Mouse (Mus musculus): ENCODE data around the gene Car9.

DNA sequence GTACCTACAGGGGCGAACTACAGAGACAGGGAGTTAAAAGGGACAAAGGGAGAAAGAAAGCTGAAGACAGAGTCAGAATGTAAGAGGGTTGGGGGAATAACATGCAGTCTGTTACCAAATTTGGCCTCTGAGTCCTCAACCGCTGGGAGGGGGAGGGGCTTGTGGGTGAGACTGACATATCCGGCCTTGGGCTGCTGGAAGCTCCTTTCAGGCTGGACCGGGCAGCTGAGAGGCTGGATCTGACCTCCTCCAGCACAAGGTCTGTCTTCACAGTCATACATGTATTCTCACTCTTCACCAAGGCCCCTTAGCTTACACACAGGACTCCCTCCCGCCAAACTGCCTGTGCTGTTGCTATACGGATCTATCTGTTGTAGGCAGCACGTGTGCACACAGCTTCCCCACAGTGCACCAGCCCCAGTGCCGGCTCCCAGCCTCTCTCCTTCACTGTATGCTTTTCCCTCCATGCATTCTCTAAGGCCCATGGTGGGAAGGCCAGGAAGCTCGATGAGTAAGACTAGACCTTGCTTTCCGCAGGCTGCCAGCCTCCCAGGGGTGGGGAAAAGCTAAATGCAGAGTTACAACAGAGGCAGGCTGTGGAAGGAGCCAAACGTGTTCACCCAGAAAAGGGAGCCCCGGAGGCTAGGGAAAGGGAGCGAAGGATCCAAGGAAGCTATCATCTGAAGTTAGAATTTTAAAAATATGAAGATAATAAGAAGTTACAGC is 52.0 kb downstream of the Car9 start:
- TF ChIP-seq CTCF (IDR thresholded peaks at IDR 0.05; ENCODE audit: extremely low read depth, insufficient read depth, low read length) (no peak), POLR2A (IDR thresholded peaks at IDR 0.05; ENCODE audit: extremely low read depth, insufficient read depth, low read length) (no peak)
